Mouse (Mus musculus): Measurements from ENCODE around the gene Fam78a. TPM values are rescaled to one million over a fixed set of nuclear protein-coding genes. Genes with fewer than 3 reads are reported as not detected.
A peak's percentile ranks its signal among the peaks of the same experiment; 100 is the strongest.

Fam78a gene
- polyA plus RNA-seq (2015; fragmentation: Nextera tagmentation; extraction: Ambion mirVana): 0.46 and 0.67 TPM in 2 replicates

DNA sequence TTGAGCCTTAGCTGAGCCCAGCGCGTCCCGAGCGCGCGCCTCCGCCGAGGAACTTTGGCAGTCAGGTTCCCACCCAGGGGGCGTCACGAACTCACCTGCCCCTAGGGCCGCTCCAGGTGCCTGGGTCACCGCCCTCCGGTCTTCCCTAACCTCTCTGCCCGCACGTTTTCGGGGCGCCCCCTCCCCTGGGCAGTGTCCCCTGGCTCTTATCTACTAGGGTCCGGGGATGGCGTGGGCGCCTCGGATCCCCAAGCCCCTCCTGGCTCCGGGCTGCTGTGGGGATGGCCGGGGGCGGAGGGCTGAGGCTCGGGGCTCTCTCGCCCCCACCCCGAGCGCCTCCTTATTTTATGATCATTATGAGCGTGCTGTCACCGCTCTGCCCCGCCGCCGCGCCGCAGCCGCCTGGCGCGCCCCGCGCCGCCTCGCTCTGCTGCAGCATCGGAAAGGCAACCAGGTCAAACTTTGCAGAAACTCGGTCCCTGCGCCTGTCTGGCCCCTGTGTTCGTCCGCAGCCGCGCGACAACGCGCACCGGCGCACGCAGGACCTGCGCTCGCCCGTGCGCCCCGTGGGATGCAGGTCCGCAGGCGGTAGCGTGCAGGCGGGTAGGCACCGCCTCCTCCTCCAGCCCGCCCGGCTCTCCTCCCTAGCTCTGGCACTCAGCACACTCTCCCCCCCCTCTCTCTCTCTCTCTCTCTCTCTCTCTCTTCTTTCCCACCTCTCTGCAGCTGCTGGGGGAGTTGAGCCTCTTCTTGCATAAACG lies at the start of gene Fam78a:
TSS of gene Fam78a (minus strand) at position 747 of the 761 bp plus-strand sequence.
- ATAC-seq (ENCODE audit: low FRiP score, low TSS enrichment): peak; percentile 30; the same call in 1 of the 2 replicates
- TF ChIP-seq CTCF (IDR thresholded peaks at IDR 0.05; ENCODE audit: low read depth): no peak
- no peak for TF ChIP-seq EP300 (optimal IDR thresholded peaks at IDR 0.05)
- Histone ChIP-seq H3K36me3 (ENCODE audit: control insufficient read depth, insufficient read depth, low read length) (no peaks in the 10 kb centered on the region), H3K9me3 (ENCODE audit: control insufficient read depth, low read length) (no peaks in the 10 kb centered on the region), H3K27ac (replicated peaks) (no peak within 1 kb of the TSS), H3K4me3 (ENCODE audit: low read depth, low read length) (peak within 1 kb of the TSS; percentile 55), H3K27me3 (ENCODE audit: control insufficient read depth, insufficient read depth, low read length) (peaks cover 11% of the 10 kb centered on the region; the same call in 1 of the 2 replicates), H3K4me1 (replicated peaks; ENCODE audit: control insufficient read depth, insufficient read depth) (peaks cover 2% of the 10 kb centered on the region; the same call in 1 of the 2 replicates), H3K9ac (ENCODE audit: low read length) (peak within 1 kb of the TSS; percentile 50), H3K4me2 (replicated peaks; ENCODE audit: low read depth) (peak within 1 kb of the TSS; percentile 97)
- peak; percentile 21 for DNase-seq (ENCODE audit: low spot score)
- WGBS: under 1% methylated on average over 64 of the region's 68 CpGs

DNA sequence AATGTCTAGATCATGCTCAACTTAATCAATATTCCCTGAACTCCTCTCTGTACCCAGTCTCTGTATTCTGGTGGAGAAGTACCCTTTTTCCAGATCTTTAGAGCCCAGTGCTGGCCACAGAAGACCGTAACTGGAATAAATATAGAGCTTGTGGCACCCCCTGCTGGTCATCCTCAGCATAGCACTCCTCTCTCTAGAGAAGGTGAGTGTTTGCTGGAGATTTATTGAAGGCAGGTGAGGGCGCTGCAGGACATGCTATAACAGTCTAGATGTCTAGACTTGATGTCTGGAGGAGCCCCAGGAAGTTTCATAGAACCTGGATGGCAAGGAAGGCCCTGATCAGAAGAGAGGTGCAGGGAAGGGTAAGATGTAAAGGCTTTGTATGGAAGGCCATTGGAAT lies 49.4 kb upstream of the Fam78a start:
- no peaks in the 10 kb centered on the region for H3K36me3 ChIP-seq (ENCODE audit: control insufficient read depth, insufficient read depth, low read length)
- peak; percentile 38 for ATAC-seq (ENCODE audit: low FRiP score, low TSS enrichment)
- H3K27ac ChIP-seq (replicated peaks): no peak overlapping the region
- no peaks in the 10 kb centered on the region for H3K4me1 ChIP-seq (replicated peaks; ENCODE audit: control insufficient read depth, insufficient read depth)
- DNase-seq (ENCODE audit: low spot score): peak; percentile 91
- peak; percentile 94 for TF ChIP-seq CTCF (IDR thresholded peaks at IDR 0.05; ENCODE audit: low read depth)
- no peak for TF ChIP-seq EP300 (optimal IDR thresholded peaks at IDR 0.05)
- H3K4me3 ChIP-seq (ENCODE audit: low read depth, low read length): no peak overlapping the region
- 0% methylated on average over 2 of the region's 2 CpGs for WGBS
- no peaks in the 10 kb centered on the region for H3K9me3 ChIP-seq (ENCODE audit: control insufficient read depth, low read length)
- no peaks in the 10 kb centered on the region for H3K27me3 ChIP-seq (ENCODE audit: control insufficient read depth, insufficient read depth, low read length)
- H3K9ac ChIP-seq (ENCODE audit: low read length): no peak overlapping the region
- H3K4me2 ChIP-seq (replicated peaks; ENCODE audit: low read depth): no peak overlapping the region

DNA sequence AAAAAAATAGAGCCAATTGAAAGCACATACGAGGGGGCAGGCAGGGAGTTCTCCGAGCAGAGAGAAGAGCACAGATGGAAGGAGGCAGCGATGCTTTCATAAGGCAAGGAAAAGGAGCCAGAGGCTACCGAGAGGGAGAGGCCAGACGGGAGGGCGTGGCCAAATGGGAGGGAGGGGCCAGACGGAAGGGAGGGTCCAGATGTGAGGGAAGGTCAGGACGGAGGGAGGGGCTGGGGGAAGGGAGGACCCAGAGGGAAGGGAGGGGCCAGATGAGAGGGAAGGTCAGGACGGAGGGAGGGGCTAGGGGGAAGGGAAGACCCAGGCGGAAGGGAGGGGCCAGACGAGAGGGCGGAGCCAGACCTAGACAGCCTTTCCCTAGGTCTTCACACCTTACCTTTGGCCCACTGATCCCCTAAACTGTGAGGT lies 47.9 kb upstream of the Fam78a start:
- Histone ChIP-seq H3K4me2 (replicated peaks; ENCODE audit: low read depth) (0 out of 2 replicates have a peak overlapping the region, but pooled peaks have one; percentile 8), H3K4me1 (replicated peaks; ENCODE audit: control insufficient read depth, insufficient read depth) (no peaks in the 10 kb centered on the region), H3K4me3 (ENCODE audit: low read depth, low read length) (no peak overlapping the region), H3K27ac (replicated peaks) (no peak overlapping the region), H3K9ac (ENCODE audit: low read length) (no peak overlapping the region), H3K36me3 (ENCODE audit: control insufficient read depth, insufficient read depth, low read length) (no peaks in the 10 kb centered on the region), H3K27me3 (ENCODE audit: control insufficient read depth, insufficient read depth, low read length) (no peaks in the 10 kb centered on the region), H3K9me3 (ENCODE audit: control insufficient read depth, low read length) (no peaks in the 10 kb centered on the region)
- 4% methylated on average over 9 of the region's 12 CpGs for WGBS
- ATAC-seq (ENCODE audit: low FRiP score, low TSS enrichment): peak; percentile 41; the same call in 1 of the 2 replicates
- peak; percentile 87 for DNase-seq (ENCODE audit: low spot score)
- no peak for TF ChIP-seq CTCF (IDR thresholded peaks at IDR 0.05; ENCODE audit: low read depth)
- TF ChIP-seq EP300 (optimal IDR thresholded peaks at IDR 0.05): no peak

DNA sequence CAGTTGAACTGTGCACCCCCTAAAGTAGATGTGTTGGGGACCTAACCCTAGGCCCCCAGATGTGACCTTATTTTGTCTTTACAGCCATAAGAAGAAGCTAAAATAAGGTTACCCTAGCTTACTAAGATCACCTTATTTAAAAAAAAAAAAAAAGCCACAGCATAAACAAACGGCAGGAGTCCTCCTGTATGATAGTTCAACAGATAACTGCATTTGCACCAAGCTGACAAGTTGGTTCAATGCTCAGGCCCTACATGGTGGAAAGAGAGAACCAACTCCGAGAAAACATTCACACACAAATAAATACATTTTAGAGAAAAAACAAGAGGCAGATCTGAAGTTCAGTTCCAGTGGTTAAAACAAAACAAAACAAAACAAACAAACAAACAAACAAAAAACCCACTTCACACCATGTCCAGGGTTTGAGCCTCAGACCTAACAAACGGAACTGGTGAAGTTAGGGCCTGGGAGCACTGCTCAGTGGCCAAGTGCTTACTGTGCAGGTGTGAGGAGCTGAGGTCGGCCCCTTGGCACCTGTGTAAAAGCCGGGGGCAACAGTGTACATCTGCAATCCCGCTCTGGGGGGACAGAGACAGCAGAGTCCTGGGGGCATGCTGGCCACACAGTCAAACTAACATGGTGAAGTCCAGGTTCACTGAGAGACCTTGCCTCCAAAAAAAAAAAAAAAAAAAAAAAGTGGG lies 47.4 kb upstream of the Fam78a start:
- H3K36me3 ChIP-seq (ENCODE audit: control insufficient read depth, insufficient read depth, low read length): no peaks in the 10 kb centered on the region
- H3K4me1 ChIP-seq (replicated peaks; ENCODE audit: control insufficient read depth, insufficient read depth): no peaks in the 10 kb centered on the region
- DNase-seq (ENCODE audit: low spot score) (no peak), ATAC-seq (ENCODE audit: low FRiP score, low TSS enrichment) (no peak)
- WGBS: 66% methylated on average over 6 of the region's 6 CpGs
- H3K4me3 ChIP-seq (ENCODE audit: low read depth, low read length): no peak overlapping the region
- no peak overlapping the region for H3K9ac ChIP-seq (ENCODE audit: low read length)
- H3K27me3 ChIP-seq (ENCODE audit: control insufficient read depth, insufficient read depth, low read length): no peaks in the 10 kb centered on the region
- H3K27ac ChIP-seq (replicated peaks): no peak overlapping the region
- H3K9me3 ChIP-seq (ENCODE audit: control insufficient read depth, low read length): no peaks in the 10 kb centered on the region
- 0 out of 2 replicates have a peak overlapping the region, but pooled peaks have one; percentile 8 for H3K4me2 ChIP-seq (replicated peaks; ENCODE audit: low read depth)
- no peak for TF ChIP-seq CTCF (IDR thresholded peaks at IDR 0.05; ENCODE audit: low read depth)
- TF ChIP-seq EP300 (optimal IDR thresholded peaks at IDR 0.05): no peak

DNA sequence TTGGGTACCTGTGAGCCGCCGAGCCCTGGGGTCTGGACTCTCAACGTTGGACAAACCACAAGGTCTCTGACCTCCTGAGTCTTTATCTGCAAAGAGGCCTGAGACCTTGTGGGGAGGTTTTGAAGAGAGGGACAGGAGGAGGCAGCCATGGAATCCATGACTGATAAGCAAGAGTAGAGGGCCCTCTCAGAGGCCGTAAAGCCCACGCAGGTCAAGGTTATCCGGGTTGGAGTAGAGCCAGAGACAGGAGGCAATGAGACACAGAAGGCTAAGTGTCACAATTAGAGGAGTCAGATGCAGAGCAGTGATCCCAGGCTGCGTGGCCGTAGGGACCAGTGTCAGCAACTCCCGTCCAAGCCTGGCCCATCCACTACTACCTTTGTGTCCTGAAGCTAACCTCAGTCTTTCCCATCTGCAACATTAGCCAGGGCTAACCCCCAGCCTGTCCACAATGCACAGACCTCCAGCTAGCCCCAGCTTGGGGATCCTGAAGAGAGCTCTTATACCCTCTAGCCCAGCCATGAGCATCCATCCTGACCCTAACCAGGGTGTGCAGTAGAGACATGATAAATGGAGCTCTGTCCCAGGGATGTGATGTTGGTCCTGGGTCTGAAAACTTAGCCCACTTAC lies 46.7 kb upstream of the Fam78a start:
- Histone ChIP-seq H3K4me1 (replicated peaks; ENCODE audit: control insufficient read depth, insufficient read depth) (no peaks in the 10 kb centered on the region), H3K27ac (replicated peaks) (no peak overlapping the region), H3K9me3 (ENCODE audit: control insufficient read depth, low read length) (no peaks in the 10 kb centered on the region), H3K4me2 (replicated peaks; ENCODE audit: low read depth) (no peak overlapping the region), H3K36me3 (ENCODE audit: control insufficient read depth, insufficient read depth, low read length) (no peaks in the 10 kb centered on the region), H3K9ac (ENCODE audit: low read length) (no peak overlapping the region), H3K4me3 (ENCODE audit: low read depth, low read length) (no peak overlapping the region), H3K27me3 (ENCODE audit: control insufficient read depth, insufficient read depth, low read length) (no peaks in the 10 kb centered on the region)
- 72% methylated on average over 9 of the region's 9 CpGs for WGBS
- ATAC-seq (ENCODE audit: low FRiP score, low TSS enrichment) (no peak), DNase-seq (ENCODE audit: low spot score) (no peak)
- no peak for TF ChIP-seq CTCF (IDR thresholded peaks at IDR 0.05; ENCODE audit: low read depth)
- TF ChIP-seq EP300 (optimal IDR thresholded peaks at IDR 0.05): no peak
